Mouse (Mus musculus) liver (tissue): ENCODE data around the gene Ncstn.

Experiments used
- DNase-seq: peaks from one replicate; pipeline ENCODE4 v3.0.0-alpha.2; 2020; ENCODE audit warnings: mixed read lengths

Ncstn gene

GRCm38 (mm10) chr1:172082101-172082898, at the start of gene Ncstn, which contains the start of gene Copa:
TSS of gene Ncstn (minus strand) at chr1:172082795.
TSS of gene Copa (plus strand) at chr1:172082529.
- DNase-seq = peak; percentile 95

GRCm38 (mm10) chr1:172132319-172132718, 49.7 kb upstream of the Ncstn start:
- DNase-seq = no peak

DNA sequence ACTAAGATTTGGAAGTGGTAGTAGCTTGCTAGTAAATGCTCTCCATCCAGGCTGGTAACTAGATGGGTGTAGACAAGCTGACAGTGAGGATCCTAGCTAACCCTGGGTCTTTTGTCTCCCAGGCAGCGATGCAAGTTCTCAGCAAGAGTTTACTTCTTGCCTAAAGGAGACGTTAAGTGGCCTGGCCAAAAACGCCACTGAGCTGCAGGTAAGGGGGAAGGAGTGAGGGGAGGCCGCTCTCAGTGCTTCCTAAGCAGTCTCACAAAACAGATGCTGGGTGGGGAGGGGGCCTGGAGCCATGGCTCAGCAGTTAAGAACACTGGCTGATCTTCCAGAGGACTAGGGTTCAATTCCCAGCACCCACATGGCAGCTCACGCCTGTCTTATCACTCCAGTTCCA, 47.2 kb upstream of the Ncstn start:
- no peak for DNase-seq

DNA sequence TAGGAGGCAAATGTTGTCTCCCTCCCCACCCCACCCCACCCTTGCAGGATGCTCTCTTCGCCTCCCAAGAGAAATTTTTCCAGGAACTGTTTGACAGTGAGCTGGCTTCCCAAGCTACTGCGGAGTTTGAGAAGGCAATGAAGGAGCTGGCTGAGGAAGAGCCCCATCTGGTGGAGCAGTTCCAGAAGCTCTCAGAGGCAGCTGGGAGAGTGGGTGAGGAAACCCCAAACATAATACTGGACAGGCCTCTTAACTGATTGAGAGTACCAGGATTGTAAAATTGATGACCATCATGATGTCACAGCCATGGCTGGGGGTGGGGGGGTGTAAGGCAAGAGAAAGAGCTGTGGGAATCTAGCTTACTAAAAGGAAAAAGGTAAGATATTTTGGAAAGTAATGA, 46.5 kb upstream of the Ncstn start:
- peak; percentile 23 for DNase-seq

DNA sequence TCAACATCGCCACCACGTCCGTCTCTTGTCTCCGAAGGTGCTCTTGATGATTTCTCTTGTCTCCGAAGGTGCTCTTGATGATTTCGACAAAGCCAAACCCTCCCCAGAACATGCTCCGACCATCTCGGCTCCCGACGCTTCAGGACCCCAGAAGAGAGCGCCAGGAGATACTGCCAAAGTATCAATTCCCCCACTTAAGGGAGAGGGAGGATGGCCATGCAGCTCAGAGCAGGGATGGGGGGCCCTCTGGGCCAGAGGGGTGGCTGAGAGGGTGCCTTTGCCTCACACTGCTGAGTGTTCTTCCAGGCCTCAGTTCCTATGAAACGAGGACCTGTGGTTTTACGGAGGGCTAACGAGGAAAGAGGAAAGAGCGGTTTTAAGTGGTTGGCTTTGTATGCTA, 46.0 kb upstream of the Ncstn start:
- no peak for DNase-seq

GRCm38 (mm10) chr1:172127487-172127886, 44.9 kb upstream of the Ncstn start:
- DNase-seq = no peak

GRCm38 (mm10) chr1:172126376-172127347, 44.1 kb upstream of the Ncstn start, which contains the start of gene Pex19:
TSS of gene Pex19 (plus strand) at chr1:172126755.
- peak; percentile 94 for DNase-seq

DNA sequence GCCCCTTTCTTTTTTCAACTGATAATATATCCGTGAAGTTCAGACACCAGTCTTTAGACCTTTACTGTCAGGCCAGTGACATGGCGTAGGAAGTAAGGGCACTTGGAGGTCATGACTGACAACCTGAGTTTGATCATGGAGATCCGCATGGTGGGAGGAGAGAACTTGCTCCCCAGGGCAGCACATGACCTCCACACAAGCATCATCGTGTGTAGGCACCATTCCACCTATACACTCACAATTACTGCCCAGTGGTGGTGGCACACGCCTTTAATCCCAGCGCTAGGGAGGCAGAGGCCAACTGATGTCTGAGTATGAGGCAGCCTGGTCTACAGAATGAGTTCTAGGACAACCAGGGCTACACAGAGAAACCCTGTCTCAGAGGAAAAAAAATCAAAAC, 42.0 kb upstream of the Ncstn start:
- no peak for DNase-seq

DNA sequence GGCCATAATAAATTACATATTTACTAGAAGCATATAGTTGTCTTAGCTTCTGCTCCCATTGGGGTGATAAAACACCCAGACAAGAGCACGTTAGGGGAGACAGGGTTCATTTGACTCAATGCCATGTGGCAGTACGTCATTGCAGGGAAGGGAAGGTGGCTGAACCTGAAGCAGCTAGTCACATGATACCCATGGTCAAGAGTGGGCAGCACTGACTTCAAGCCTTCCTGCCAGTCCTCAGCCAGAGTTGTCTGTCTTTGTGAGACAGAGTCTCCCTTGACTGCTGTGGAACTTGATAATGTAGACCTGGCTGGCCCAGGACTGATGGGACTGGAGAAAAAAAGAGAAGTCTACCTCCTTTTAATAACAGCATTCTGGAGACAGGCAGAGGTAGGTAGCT, 40.1 kb upstream of the Ncstn start:
- no peak for DNase-seq

- DNase-seq = no peak
These were observed 37.1 kb upstream of the Ncstn start for GRCm38 (mm10) chr1:172119720-172120119.

DNA sequence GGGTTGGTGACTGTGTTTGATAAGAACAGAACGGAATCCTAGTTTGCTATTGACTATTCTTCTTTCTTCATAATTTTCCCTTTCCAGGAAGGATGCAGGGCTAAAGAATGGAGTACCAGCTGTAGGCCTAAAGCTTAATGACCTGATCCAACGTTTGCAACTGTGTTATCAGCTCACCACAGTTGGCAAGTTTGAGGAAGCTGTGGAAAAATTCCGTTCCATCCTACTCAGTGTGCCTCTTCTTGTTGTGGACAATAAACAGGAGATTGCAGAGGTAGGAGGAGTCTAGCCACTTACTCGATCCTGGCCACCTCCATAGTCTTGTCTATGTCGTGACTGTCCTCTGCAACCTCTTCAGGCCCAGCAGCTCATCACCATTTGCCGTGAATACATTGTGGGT, 36.5 kb upstream of the Ncstn start:
- DNase-seq = no peak

DNA sequence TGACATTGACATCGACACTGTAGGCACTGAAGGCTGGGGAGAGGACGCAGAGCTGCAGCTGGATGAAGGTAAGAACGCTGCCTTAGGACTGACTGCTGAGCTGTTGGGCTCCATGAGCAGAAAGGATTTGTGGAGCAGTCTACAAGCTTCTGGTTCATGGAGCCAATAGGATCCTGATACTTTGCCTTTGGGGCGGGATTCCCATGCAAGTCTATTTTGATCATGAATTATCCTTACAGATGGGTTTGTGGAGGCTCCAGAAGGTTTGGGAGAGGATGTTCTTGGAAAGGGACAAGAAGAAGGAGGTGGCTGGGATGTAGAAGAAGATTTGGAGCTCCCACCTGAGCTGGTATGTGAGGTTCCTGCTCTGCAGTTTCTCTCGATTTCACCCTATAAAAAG, 34.4 kb upstream of the Ncstn start:
- DNase-seq = no peak

GRCm38 (mm10) chr1:172107777-172108477, 25.3 kb upstream of the Ncstn start:
- no peak for DNase-seq

GRCm38 (mm10) chr1:172105101-172105500, 22.5 kb upstream of the Ncstn start:
- no peak for DNase-seq

DNA sequence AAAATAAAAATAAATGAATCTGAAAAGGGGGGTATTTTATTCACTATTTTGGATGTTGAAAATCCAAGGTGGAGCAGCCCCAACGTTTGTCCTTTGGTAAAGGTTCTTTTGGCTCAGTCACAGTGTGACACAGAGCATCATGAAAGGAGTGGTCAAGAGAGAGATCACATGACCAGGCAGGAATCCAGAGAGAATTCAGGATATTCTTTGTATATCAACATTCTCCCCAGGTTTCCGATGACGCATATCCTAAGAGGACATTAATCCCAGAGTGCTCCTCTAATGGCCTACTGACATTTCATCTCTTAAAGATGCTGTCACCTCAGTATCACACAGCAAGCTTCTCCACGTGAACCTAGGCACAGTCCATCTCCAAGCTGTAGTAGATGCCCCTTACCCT, 21.0 kb upstream of the Ncstn start:
- DNase-seq = no peak

DNA sequence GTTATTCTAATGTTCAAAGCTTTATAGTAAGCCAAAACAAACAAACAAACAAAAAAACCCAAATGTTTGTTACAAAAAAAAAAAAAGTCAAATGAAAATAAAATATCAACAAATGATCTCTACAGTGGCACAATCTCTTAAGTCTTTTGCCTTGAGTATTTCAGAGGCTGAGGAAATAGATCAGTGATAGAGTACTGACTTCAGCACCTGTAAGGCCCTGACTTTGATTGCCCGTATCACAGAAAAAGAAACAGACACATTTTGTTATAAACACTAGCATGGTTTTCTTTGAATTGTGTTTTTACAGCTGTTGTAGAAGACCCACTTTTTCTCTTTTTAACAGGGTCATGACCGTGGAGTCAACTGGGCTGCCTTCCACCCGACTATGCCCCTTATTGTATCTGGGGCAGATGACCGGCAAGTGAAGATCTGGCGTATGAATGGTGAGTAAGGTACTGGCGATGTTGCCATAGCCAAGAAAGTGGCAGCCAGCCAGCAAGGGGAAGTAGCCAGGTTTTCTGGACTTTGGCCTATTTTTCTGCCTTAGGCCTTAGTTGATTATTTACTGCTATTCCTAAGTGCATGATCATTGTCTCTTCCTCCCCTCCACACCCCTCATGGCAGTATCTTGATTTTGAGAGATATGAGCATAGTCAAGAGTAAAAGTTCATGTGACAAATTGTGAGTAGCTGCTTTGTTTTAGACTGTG, 16.9 kb upstream of the Ncstn start:
- DNase-seq = no peak

DNA sequence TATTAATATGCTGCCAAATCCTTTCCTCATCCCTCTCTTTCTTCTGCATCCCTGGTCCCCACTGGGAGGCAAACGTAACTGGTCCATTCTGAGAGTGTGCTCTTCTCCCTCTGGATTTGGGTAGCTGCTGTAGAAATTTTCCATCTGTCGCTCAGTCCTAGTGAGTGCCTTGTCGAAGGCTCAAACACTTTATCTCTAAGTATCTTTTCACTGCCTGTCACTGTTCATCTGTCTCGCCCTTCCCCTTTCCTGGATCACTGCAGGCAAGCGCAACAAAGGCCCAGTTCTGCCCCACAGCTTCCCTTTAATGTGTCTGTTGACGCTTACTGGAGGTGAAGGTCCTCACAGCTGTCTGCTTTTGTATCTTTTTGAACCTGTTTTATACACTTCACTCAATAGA, 12.6 kb upstream of the Ncstn start:
- no peak for DNase-seq

GRCm38 (mm10) chr1:172094295-172094694, 11.7 kb upstream of the Ncstn start:
- no peak for DNase-seq

DNA sequence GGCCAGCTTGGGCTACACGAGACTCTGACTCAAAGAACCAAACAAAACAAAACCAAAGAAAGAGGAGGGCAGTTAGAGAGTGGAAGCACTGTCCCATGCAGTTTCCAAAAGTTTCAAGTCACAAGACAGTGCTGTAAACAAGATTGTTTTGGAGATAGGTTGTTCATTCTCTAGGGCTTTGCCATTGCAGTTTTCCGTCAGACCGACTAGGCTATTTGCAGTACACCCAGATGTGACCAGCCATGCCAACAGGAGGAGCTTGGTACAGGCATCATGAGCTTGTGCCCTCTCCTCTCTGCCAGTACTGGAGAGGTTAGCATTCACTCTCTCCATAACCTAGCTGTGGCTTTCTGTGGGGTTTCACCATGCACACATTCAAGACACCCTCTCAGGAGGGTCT, 10.9 kb upstream of the Ncstn start:
- no peak for DNase-seq

- DNase-seq = no peak
These were observed 377 bp upstream of the Ncstn start for GRCm38 (mm10) chr1:172082899-172083445.

DNA sequence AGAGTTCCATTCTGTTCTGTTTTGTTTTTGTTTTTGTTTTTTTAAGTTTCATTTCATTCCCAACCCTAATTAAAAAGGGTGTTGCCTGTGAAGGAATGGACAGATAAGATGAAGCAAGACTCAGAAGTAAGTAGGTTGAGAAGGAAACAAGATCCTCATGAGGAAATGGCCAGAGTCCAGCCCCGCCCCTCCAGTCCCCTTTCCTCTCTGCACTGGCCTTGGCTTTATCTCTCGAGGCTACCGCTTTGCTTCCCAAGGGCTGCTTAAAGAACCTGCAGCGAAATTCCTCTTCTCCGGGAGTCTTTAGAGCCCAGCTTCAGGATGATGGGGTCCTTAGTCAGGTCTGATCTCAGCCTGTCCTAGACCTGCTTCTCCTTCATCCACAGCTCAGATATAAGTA, 4.6 kb downstream of the Ncstn start:
- DNase-seq = no peak

- DNase-seq = no peak
These were observed 10.0 kb downstream of the Ncstn start for GRCm38 (mm10) chr1:172072604-172073003.
